Mouse (Mus musculus) forebrain, embryonic 13.5 days (tissue): Measurements from ENCODE around the gene Frs2. TPM values are rescaled to one million over a fixed set of nuclear protein-coding genes. Genes with fewer than 3 reads are reported as not detected.
"Not testable (repeated sequence)": the region's sequence is repeated elsewhere in the genome, so short reads cannot be mapped to it uniquely, and the experiment has no call there.

ENCODE experiments used
- ATAC-seq: fragments of 200-750 bp; cut with Nextera tagmentation; 2 replicates; pipeline ENCODE4 v1.8.0; 2017
- H3K27ac ChIP-seq: fragments of 300-500 bp; sonication (generic); 2 replicates; pipeline ENCODE4 v1.5.1; 2015; ENCODE audit warnings: inconsistent platforms, mild to moderate bottlenecking, moderate library complexity
- H3K27me3 ChIP-seq: fragments of 300-500 bp; sonication (generic); 2 replicates; pipeline ENCODE4 v1.6.1; 2015; ENCODE audit warnings: mild to moderate bottlenecking, inconsistent platforms
- H3K36me3 ChIP-seq: fragments of 300-500 bp; sonication (generic); 2 replicates; pipeline ENCODE4 v1.6.1; 2015; ENCODE audit warnings: mild to moderate bottlenecking, inconsistent platforms; ENCODE audit not compliant: poor library complexity, severe bottlenecking
- H3K4me1 ChIP-seq: fragments of 300-500 bp; sonication (generic); 2 replicates; pipeline ENCODE4 v1.6.1; 2015; ENCODE audit warnings: inconsistent platforms
- H3K4me2 ChIP-seq: fragments of 300-500 bp; sonication (generic); 2 replicates; pipeline ENCODE4 v1.6.1; 2015; ENCODE audit warnings: inconsistent platforms, mild to moderate bottlenecking, moderate library complexity
- H3K4me3 ChIP-seq: fragments of 300-500 bp; sonication (generic); 2 replicates; pipeline ENCODE4 v1.5.1; 2015; ENCODE audit warnings: mild to moderate bottlenecking, inconsistent platforms
- H3K9ac ChIP-seq: fragments of 300-500 bp; sonication (generic); 2 replicates; pipeline ENCODE4 v1.6.1; 2015; ENCODE audit warnings: mild to moderate bottlenecking, inconsistent platforms
- H3K9me3 ChIP-seq: fragments of 300-500 bp; sonication (generic); replicated peaks from 2 replicates; pipeline ENCODE4 v1.6.1; 2016; ENCODE audit warnings: inconsistent platforms
- WGBS: fragments of 180-500 bp; shearing (Covaris S2); methylation state at CpG from one replicate; pipeline ENCODE4 v1.1.7; 2015; 5-methylcytosine and 5-hydroxymethylcytosine counted together
- polyA plus RNA-seq: library from polyadenylated mRNA; unstranded; fragments of >200 nt; fragmentation: Nextera tagmentation; extraction: Ambion mirVana; gene quantifications from 2 replicates; pipeline ENCODE4 v1.2.1, GENCODE M21; 2015

Gene Frs2
- polyA plus RNA-seq, 1 experiment from 2014 or later, result 16.0 TPM

GRCm38 (mm10) chr10:117144071-117144470, 4.3 kb downstream of the Frs2 start:
- 90% methylated on average over 4 of the region's 4 CpGs for WGBS
- H3K36me3 ChIP-seq, result no peaks in the 10 kb centered on the region
- no peak for ATAC-seq
- H3K9ac ChIP-seq, result no peak overlapping the region
- peaks cover 25% of the 10 kb centered on the region for H3K4me1 ChIP-seq
- H3K27me3 ChIP-seq, result no peaks in the 10 kb centered on the region
- no peak overlapping the region for H3K4me2 ChIP-seq
- H3K4me3 ChIP-seq, result no peak overlapping the region
- no peak overlapping the region for H3K27ac ChIP-seq
- H3K9me3 ChIP-seq, result no peaks in the 10 kb centered on the region

GRCm38 (mm10) chr10:117143311-117143710, 5.0 kb downstream of the Frs2 start:
- 89% methylated on average over 2 of the region's 2 CpGs for WGBS
- no peak for ATAC-seq
- no peaks in the 10 kb centered on the region for H3K36me3 ChIP-seq
- no peak overlapping the region for H3K4me3 ChIP-seq
- no peaks in the 10 kb centered on the region for H3K9me3 ChIP-seq
- no peaks in the 10 kb centered on the region for H3K27me3 ChIP-seq
- H3K9ac ChIP-seq, result no peak overlapping the region
- no peak overlapping the region for H3K27ac ChIP-seq
- H3K4me1 ChIP-seq, result peaks cover 22% of the 10 kb centered on the region
- H3K4me2 ChIP-seq, result no peak overlapping the region

- Histone ChIP-seq H3K27me3 (no peaks in the 10 kb centered on the region), H3K36me3 (no peaks in the 10 kb centered on the region), H3K4me2 (no peak overlapping the region), H3K9ac (no peak overlapping the region), H3K4me1 (peaks cover 15% of the 10 kb centered on the region), H3K4me3 (no peak overlapping the region), H3K9me3 (no peaks in the 10 kb centered on the region), H3K27ac (no peak overlapping the region)
- 68% methylated on average over 7 of the region's 7 CpGs for WGBS
- no peak for ATAC-seq
Measured at GRCm38 (mm10) chr10:117141939-117142552, 6.3 kb downstream of the Frs2 start.

- WGBS, result 89% methylated on average over 5 of the region's 5 CpGs
- not testable (repeated sequence) for H3K4me1 ChIP-seq, H3K9me3 ChIP-seq, H3K27ac ChIP-seq, H3K27me3 ChIP-seq, ATAC-seq, H3K4me2 ChIP-seq, H3K9ac ChIP-seq, H3K4me3 ChIP-seq
- H3K36me3 ChIP-seq, result peaks cover 10% of the 10 kb centered on the region; the same call in 1 of the 2 replicates
Measured at GRCm38 (mm10) chr10:117131506-117131905, 16.8 kb downstream of the Frs2 start.

- WGBS, result 93% methylated on average over 6 of the region's 6 CpGs
- H3K9me3 ChIP-seq, result no peaks in the 10 kb centered on the region
Measured at GRCm38 (mm10) chr10:117130037-117130436, 18.3 kb downstream of the Frs2 start.

GRCm38 (mm10) chr10:117128693-117129092, 19.6 kb downstream of the Frs2 start:
- no peaks in the 10 kb centered on the region for H3K9me3 ChIP-seq
- no peak for ATAC-seq
- WGBS, result 92% methylated on average over 2 of the region's 2 CpGs
- H3K9ac ChIP-seq, result no peak overlapping the region
- H3K27me3 ChIP-seq, result no peaks in the 10 kb centered on the region
- no peak overlapping the region for H3K4me3 ChIP-seq
- no peaks in the 10 kb centered on the region for H3K4me1 ChIP-seq
- peaks cover 10% of the 10 kb centered on the region; the same call in 1 of the 2 replicates for H3K36me3 ChIP-seq
- H3K4me2 ChIP-seq, result no peak overlapping the region
- no peak overlapping the region for H3K27ac ChIP-seq

More at GRCm38 (mm10) chr10:117130037-117130436, 18.3 kb downstream of the Frs2 start:
- Histone ChIP-seq H3K36me3 (peaks cover 10% of the 10 kb centered on the region; the same call in 1 of the 2 replicates), H3K27me3 (no peaks in the 10 kb centered on the region), H3K9ac (no peak overlapping the region), H3K27ac (no peak overlapping the region), H3K4me3 (no peak overlapping the region), H3K4me2 (no peak overlapping the region), H3K4me1 (no peaks in the 10 kb centered on the region)
- ATAC-seq, result no peak

GRCm38 (mm10) chr10:117127480-117127879, 20.9 kb downstream of the Frs2 start:
- WGBS, result 79% methylated on average over 2 of the region's 2 CpGs
- H3K9me3 ChIP-seq, result no peaks in the 10 kb centered on the region
- H3K4me3 ChIP-seq, result no peak overlapping the region
- H3K9ac ChIP-seq, result no peak overlapping the region
- H3K27me3 ChIP-seq, result no peaks in the 10 kb centered on the region
- ATAC-seq, result no peak
- H3K4me1 ChIP-seq, result no peaks in the 10 kb centered on the region
- H3K4me2 ChIP-seq, result no peak overlapping the region
- H3K27ac ChIP-seq, result no peak overlapping the region
- peaks cover 10% of the 10 kb centered on the region; the same call in 1 of the 2 replicates for H3K36me3 ChIP-seq

- H3K9me3 ChIP-seq, result no peaks in the 10 kb centered on the region
- no peaks in the 10 kb centered on the region for H3K27me3 ChIP-seq
- no peak for ATAC-seq
- no peak overlapping the region for H3K4me2 ChIP-seq
- no peak overlapping the region for H3K4me3 ChIP-seq
- no peak overlapping the region for H3K27ac ChIP-seq
- no peaks in the 10 kb centered on the region for H3K4me1 ChIP-seq
- H3K9ac ChIP-seq, result no peak overlapping the region
- H3K36me3 ChIP-seq, result peaks cover 4% of the 10 kb centered on the region; the same call in 1 of the 2 replicates
- 94% methylated on average over 1 of the region's 1 CpGs for WGBS
Measured at GRCm38 (mm10) chr10:117126719-117127118, 21.6 kb downstream of the Frs2 start.

- Histone ChIP-seq H3K4me2 (no peak overlapping the region), H3K9me3 (no peaks in the 10 kb centered on the region), H3K4me1 (no peaks in the 10 kb centered on the region), H3K9ac (no peak overlapping the region), H3K4me3 (no peak overlapping the region), H3K27ac (no peak overlapping the region), H3K27me3 (no peaks in the 10 kb centered on the region), H3K36me3 (peaks cover 4% of the 10 kb centered on the region; the same call in 1 of the 2 replicates)
- 84% methylated on average over 4 of the region's 4 CpGs for WGBS
- ATAC-seq, result no peak
Measured at GRCm38 (mm10) chr10:117126233-117126632, 22.1 kb downstream of the Frs2 start.

- H3K27ac ChIP-seq, result no peak overlapping the region
- H3K9ac ChIP-seq, result no peak overlapping the region
- H3K9me3 ChIP-seq, result no peaks in the 10 kb centered on the region
- no peak overlapping the region for H3K4me2 ChIP-seq
- H3K4me1 ChIP-seq, result no peaks in the 10 kb centered on the region
- no peak for ATAC-seq
- H3K36me3 ChIP-seq, result no peaks in the 10 kb centered on the region
- H3K4me3 ChIP-seq, result no peak overlapping the region
- no peaks in the 10 kb centered on the region for H3K27me3 ChIP-seq
- 94% methylated on average over 3 of the region's 3 CpGs for WGBS
Measured at GRCm38 (mm10) chr10:117121448-117121847, 26.9 kb downstream of the Frs2 start.

GRCm38 (mm10) chr10:117120051-117120666, 28.2 kb downstream of the Frs2 start:
- H3K4me3 ChIP-seq, result no peak overlapping the region
- no peaks in the 10 kb centered on the region for H3K27me3 ChIP-seq
- ATAC-seq, result no peak
- no peaks in the 10 kb centered on the region for H3K9me3 ChIP-seq
- no peak overlapping the region for H3K4me2 ChIP-seq
- no peak overlapping the region for H3K27ac ChIP-seq
- H3K4me1 ChIP-seq, result no peaks in the 10 kb centered on the region
- H3K9ac ChIP-seq, result no peak overlapping the region
- WGBS, result 93% methylated on average over 7 of the region's 7 CpGs
- no peaks in the 10 kb centered on the region for H3K36me3 ChIP-seq

GRCm38 (mm10) chr10:117119531-117119930, 28.8 kb downstream of the Frs2 start:
- no peak overlapping the region for H3K27ac ChIP-seq
- no peaks in the 10 kb centered on the region for H3K36me3 ChIP-seq
- H3K27me3 ChIP-seq, result no peaks in the 10 kb centered on the region
- 91% methylated on average over 11 of the region's 11 CpGs for WGBS
- H3K4me3 ChIP-seq, result no peak overlapping the region
- ATAC-seq, result no peak
- H3K4me1 ChIP-seq, result no peaks in the 10 kb centered on the region
- H3K9me3 ChIP-seq, result no peaks in the 10 kb centered on the region
- H3K4me2 ChIP-seq, result no peak overlapping the region
- H3K9ac ChIP-seq, result no peak overlapping the region
